Mouse (Mus musculus) thymus, adult 2 months (tissue): ENCODE results near the gene Tubb4b. TPM values are rescaled to one million over a fixed set of nuclear protein-coding genes. Genes with fewer than 3 reads are reported as not detected.

Source experiments
- DNase-seq: peaks from one replicate; pipeline ENCODE4 v3.0.0; 2021
- H3K27ac ChIP-seq: fragments of 200-500 bp; 2 replicates; pipeline ENCODE4 v1.5.1; 2012; ENCODE audit warnings: low read length, control low read depth; ENCODE audit not compliant: control insufficient read depth, insufficient read depth
- H3K27me3 ChIP-seq: fragments of 200-500 bp; 2 replicates; pipeline ENCODE4 v1.6.1; 2012; ENCODE audit warnings: mild to moderate bottlenecking, low read length, moderate library complexity, mixed read lengths; ENCODE audit not compliant: control insufficient read depth, insufficient read depth
- H3K36me3 ChIP-seq: fragments of 200-500 bp; 2 replicates; pipeline ENCODE4 v1.6.1; 2012; ENCODE audit warnings: mild to moderate bottlenecking, low read length, moderate library complexity; ENCODE audit not compliant: control insufficient read depth, insufficient read depth
- H3K4me1 ChIP-seq: fragments of 200-500 bp; replicated peaks from 2 replicates; pipeline ENCODE4 v1.6.1; 2012; ENCODE audit warnings: low read length; ENCODE audit not compliant: control insufficient read depth, insufficient read depth
- H3K4me3 ChIP-seq: fragments of 200-500 bp; 2 replicates; pipeline ENCODE4 v1.5.1; 2012; ENCODE audit warnings: mild to moderate bottlenecking, low read length, control low read depth, moderate library complexity; ENCODE audit not compliant: control insufficient read depth, insufficient read depth
- CTCF ChIP-seq: fragments of 200-500 bp; IDR thresholded peaks from 2 replicates; pipeline ENCODE4 v1.5.1; 2012; ENCODE audit warnings: mild to moderate bottlenecking, control low read depth, low read length, moderate library complexity, borderline replicate concordance; ENCODE audit not compliant: control insufficient read depth, poor library complexity, insufficient read depth; ENCODE audit errors: extremely low read depth
- POLR2A ChIP-seq: fragments of 200-500 bp; IDR thresholded peaks from 2 replicates; pipeline ENCODE4 v1.6.1; 2012; ENCODE audit warnings: mild to moderate bottlenecking, low read length, control low read depth, moderate library complexity; ENCODE audit not compliant: control insufficient read depth, poor library complexity, insufficient read depth; ENCODE audit errors: extremely low read depth
- WGBS: fragments of 180-500 bp; shearing (Covaris S2); methylation state at CpG from one replicate; pipeline ENCODE4 v1.1.7; 2018; 5-methylcytosine and 5-hydroxymethylcytosine counted together
- polyA plus RNA-seq: library from polyadenylated mRNA; depleted of rRNA; stranded (reverse); fragments of >200 nt; gene quantifications from 2 replicates; pipeline ENCODE4 v1.2.3, GENCODE M21; 2012

Gene Tubb4b
- polyA plus RNA-seq, 1 experiment, result 613 TPM

DNA sequence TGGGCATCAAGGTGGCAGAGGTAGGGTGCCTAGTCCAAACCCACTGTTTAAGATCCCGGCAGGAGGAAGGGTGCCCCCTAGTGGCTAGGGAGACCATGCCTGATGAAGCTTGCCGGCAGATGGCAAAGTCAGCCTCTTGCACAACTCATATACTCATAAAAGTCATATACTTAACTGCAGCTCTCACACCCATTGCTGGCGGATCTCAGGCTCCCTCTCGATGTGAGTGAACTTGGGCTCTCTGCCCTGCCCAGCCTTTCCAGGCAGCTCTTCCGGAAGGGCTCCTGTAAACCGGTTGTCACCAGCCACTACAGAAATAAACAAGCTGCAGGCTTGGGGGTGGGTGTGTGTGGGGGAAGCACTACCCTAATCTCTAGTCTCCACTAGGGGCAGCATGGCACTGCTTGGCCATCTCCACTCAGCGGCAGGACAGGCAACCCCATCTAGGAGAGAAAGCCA is 4.0 kb upstream of the Tubb4b start:
- Histone ChIP-seq H3K4me3 (peak overlapping the region; percentile 37), H3K36me3 (no peaks in the 10 kb centered on the region), H3K4me1 (peaks cover 9% of the 10 kb centered on the region), H3K27me3 (no peaks in the 10 kb centered on the region; the same call in 1 of the 2 replicates), H3K27ac (peak overlapping the region; percentile 61)
- peak; percentile 86 for DNase-seq
- TF ChIP-seq CTCF (peak; percentile 84; the same call in 1 of the 2 replicates), POLR2A (no peak)
- WGBS, result 2% methylated on average over 7 of the region's 7 CpGs

DNA sequence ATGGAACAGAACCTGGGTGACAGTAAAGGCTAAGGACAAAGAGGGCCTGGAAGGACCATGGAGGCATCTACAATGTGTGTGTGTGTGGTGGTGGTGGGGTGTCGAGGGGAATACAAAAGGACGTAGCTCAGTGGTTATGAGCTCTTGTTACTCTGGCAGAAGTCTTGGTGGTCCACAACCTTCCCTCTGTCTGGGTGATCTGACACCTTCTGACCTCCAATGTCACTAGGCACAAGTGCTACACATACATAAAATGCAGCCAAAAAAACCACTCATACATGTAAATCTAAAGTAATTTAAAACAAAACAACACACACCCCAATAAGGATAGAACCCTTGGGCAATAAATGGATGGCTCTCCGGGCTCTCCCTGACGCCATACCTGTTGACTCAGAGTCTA is 2.9 kb upstream of the Tubb4b start:
- Histone ChIP-seq H3K27ac (no peak overlapping the region), H3K27me3 (no peaks in the 10 kb centered on the region), H3K4me1 (peaks cover 14% of the 10 kb centered on the region), H3K4me3 (no peak overlapping the region), H3K36me3 (no peaks in the 10 kb centered on the region)
- TF ChIP-seq CTCF (no peak), POLR2A (no peak)
- WGBS, result 97% methylated on average over 4 of the region's 4 CpGs
- no peak for DNase-seq

DNA sequence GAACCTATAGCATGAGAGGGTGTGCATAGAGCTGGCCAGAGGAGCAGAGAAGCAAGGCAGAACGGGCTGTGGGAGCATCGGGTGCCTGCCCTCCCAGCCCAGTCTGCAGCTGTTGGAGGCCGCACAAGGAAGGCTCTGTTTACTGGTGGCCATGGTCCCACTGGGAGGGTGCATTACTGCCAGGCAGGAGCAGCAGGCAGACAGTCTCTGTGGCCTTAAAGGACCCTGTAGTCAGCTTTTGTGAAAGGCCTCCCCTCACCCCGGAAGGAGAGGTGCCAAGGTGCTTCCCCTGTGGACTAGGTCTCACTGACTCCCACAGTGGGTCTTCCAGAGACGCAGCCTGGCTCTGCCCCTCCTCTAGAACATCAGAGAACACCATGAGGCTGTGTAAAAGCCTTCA is 2.4 kb upstream of the Tubb4b start:
- no peak for DNase-seq
- Histone ChIP-seq H3K36me3 (0 out of 2 replicates have a peak, but pooled peaks cover under 1% of the 10 kb centered on the region), H3K4me3 (no peak overlapping the region), H3K4me1 (peaks cover 14% of the 10 kb centered on the region), H3K27ac (no peak overlapping the region), H3K27me3 (no peaks in the 10 kb centered on the region)
- 90% methylated on average over 5 of the region's 5 CpGs for WGBS
- no peak for TF ChIP-seq CTCF
- TF ChIP-seq POLR2A, result no peak

DNA sequence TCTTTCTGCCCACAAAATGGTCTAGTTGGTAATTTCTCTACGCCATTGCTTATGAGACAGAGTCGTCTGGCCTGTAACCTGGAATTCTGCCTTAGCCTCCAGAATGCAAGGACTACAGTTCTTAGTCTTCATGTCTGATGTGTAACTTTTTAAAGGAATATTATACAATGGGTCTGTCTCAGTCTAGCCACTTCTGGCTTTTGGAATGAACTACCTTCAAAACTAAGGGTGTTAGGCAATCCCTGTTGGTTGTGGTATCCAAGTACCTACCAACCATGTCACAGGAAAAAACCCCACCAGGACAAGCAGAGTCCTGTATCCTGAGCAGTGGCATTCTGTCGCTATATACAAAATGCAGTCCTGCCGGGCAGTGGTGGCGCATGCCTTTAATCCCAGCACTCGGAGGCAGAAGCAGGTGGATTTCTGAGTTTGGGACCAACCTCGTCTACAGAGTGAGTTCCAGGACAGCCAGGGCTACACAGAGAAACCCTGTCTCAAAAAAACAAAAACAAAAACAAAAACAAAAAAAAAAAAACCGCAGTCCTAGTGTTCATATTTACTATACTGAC is 1.4 kb upstream of the Tubb4b start:
- 93% methylated on average over 8 of the region's 8 CpGs for WGBS
- Histone ChIP-seq H3K4me3 (no peak overlapping the region), H3K27ac (no peak overlapping the region; the same call in 1 of the 2 replicates), H3K27me3 (no peaks in the 10 kb centered on the region), H3K36me3 (0 out of 2 replicates have a peak, but pooled peaks cover 3% of the 10 kb centered on the region), H3K4me1 (peaks cover 14% of the 10 kb centered on the region)
- TF ChIP-seq POLR2A (no peak), CTCF (no peak)
- DNase-seq, result no peak

DNA sequence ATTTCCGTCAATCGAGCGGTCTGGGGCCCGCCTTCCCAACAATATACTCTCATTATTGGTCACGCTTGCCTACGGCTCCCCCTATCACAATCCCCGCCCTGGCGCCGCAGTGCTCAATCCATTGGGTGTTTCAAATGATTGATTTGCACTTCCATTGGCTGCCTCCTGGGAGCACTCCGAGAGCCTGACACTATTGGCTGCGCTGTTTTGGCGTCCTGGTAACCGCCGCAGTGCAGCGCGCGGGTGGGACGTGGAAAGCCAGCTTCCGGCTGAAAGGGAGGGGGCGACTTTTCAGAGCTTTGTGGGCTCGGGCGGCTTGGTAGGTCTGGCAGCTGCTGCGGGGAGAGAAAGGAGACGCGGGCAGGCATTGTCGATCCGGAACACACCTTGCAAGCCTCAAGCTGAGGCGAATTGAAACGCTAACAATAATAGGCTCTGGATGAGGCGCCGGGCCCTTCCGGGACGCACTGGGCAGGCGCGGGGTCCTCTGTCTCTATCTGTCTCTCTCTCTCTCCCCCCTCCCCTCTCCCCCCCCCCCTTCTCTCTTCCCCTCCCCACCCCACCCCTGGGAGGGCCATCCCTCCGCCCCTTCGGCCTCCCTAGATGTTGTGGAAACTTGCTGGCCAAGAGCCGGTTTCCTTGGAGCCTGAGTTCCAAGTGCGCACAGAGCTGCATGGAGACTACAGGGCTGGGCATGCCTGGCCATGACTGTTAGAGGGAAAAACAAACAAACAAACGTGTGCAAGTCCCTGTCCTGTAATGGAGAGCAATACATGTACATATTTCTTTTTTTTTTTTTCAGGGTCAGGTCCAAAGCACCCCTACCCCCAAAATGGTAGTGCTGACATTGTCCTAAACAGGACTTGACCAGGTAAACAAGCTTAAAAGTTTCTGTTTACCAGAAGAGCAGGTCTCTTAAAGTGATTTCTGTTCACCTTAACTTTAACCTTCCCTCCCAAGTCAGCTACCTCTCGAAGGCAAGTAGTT is 557 bp upstream of the Tubb4b start:
- Histone ChIP-seq H3K4me1 (peaks cover 14% of the 10 kb centered on the region), H3K27me3 (no peaks in the 10 kb centered on the region), H3K36me3 (0 out of 2 replicates have a peak, but pooled peaks cover 3% of the 10 kb centered on the region), H3K27ac (peak overlapping the region; percentile 84), H3K4me3 (peak overlapping the region; percentile 54)
- WGBS, result 2% methylated on average over 41 of the region's 41 CpGs
- TF ChIP-seq POLR2A (0 out of 2 replicates have a peak, but pooled peaks have one; percentile 75), CTCF (no peak)
- peak; percentile 97 for DNase-seq

DNA sequence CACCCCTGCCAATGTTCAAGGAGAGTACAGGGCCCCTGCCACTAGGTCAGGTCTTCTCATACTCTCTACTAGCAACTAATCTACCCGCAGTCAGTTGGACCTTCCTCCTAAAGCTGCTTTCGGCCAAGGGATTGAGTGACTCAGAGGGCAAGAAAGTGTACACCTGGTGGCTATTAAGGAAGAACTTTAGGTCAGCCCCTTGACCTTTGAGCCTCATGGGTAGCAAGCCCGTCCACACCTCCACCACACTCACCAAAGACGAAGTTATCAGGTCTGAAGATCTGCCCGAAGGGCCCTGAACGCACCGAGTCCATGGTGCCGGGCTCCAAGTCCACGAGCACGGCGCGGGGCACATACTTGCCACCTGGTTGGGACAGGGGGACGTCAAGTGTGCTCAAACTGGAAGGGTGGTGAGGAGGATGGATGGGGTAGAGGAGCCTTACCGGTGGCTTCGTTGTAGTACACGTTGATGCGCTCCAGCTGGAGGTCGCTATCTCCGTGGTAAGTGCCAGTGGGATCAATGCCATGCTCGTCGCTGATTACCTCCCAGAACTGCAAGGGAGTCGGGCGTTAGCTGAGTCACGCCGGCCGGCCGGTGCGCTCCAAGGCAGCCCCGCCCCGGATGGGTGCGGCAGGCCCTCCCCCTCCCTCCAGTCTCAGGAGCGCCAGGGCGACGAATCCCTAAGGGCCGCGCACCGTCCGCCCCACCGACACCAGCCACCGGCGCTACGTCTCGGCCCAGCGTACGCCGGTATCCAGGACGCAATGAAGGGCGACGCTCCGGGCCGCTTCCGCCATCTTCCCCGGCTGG is 616 bp downstream of the Tubb4b start:
- Histone ChIP-seq H3K4me3 (peak overlapping the region; percentile 64), H3K27ac (peak overlapping the region; percentile 68), H3K4me1 (peaks cover 11% of the 10 kb centered on the region), H3K36me3 (0 out of 2 replicates have a peak, but pooled peaks cover 3% of the 10 kb centered on the region), H3K27me3 (no peaks in the 10 kb centered on the region)
- DNase-seq, result peak; percentile 82
- WGBS, result 1% methylated on average over 53 of the region's 53 CpGs
- no peak for TF ChIP-seq CTCF
- no peak for TF ChIP-seq POLR2A
